Mouse (Mus musculus) midbrain, embryonic 16.5 days (tissue): Measurements from ENCODE around the gene Thoc6. TPM values are rescaled to one million over a fixed set of nuclear protein-coding genes. Genes with fewer than 3 reads are reported as not detected.

Source experiments
- ATAC-seq: fragments of 200-750 bp; cut with Nextera tagmentation; 2 replicates; pipeline ENCODE4 v1.8.0; 2017; ENCODE audit warnings: moderate TSS enrichment
- H3K27ac ChIP-seq: fragments of 300-500 bp; sonication (generic); 2 replicates; pipeline ENCODE4 v1.5.1; 2014; ENCODE audit warnings: mild to moderate bottlenecking, low read length, mixed read lengths
- H3K27me3 ChIP-seq: fragments of 300-500 bp; sonication (generic); 2 replicates; pipeline ENCODE4 v1.6.1; 2014; ENCODE audit warnings: low read depth, low read length, mixed read lengths; ENCODE audit not compliant: control insufficient read depth, insufficient read depth
- H3K36me3 ChIP-seq: fragments of 300-500 bp; sonication (generic); 2 replicates; pipeline ENCODE4 v1.6.1; 2014; ENCODE audit warnings: mild to moderate bottlenecking, low read length, moderate library complexity, mixed read lengths; ENCODE audit not compliant: control insufficient read depth, insufficient read depth
- H3K4me1 ChIP-seq: fragments of 300-500 bp; sonication (generic); 2 replicates; pipeline ENCODE4 v1.6.1; 2014; ENCODE audit warnings: mild to moderate bottlenecking, low read length, mixed read lengths; ENCODE audit not compliant: control insufficient read depth, insufficient read depth
- H3K4me2 ChIP-seq: fragments of 300-500 bp; sonication (generic); 2 replicates; pipeline ENCODE4 v1.6.1; 2014; ENCODE audit warnings: mild to moderate bottlenecking, low read length, mixed read lengths
- H3K4me3 ChIP-seq: fragments of 300-500 bp; sonication (generic); 2 replicates; pipeline ENCODE4 v1.5.1; 2014; ENCODE audit warnings: low read depth, mild to moderate bottlenecking, low read length, moderate library complexity, mixed read lengths
- H3K9ac ChIP-seq: fragments of 300-500 bp; sonication (generic); 2 replicates; pipeline ENCODE4 v1.6.1; 2014; ENCODE audit warnings: low read depth, low read length, mixed read lengths
- H3K9me3 ChIP-seq: fragments of 300-500 bp; sonication (generic); replicated peaks from 2 replicates; pipeline ENCODE4 v1.6.1; 2014; ENCODE audit warnings: mild to moderate bottlenecking, low read length, mixed read lengths; ENCODE audit not compliant: control insufficient read depth, poor library complexity, severe bottlenecking
- WGBS: fragments of 180-500 bp; shearing (Covaris S2); extraction: QIAGEN DNeasy Blood & Tissue Kit; methylation state at CpG from one replicate; pipeline ENCODE4 v1.1.7; 2014; 5-methylcytosine and 5-hydroxymethylcytosine counted together
- polyA plus RNA-seq: library from polyadenylated mRNA; unstranded; fragments of >200 nt; fragmentation: Nextera tagmentation; extraction: Ambion mirVana; gene quantifications from 2 replicates; pipeline ENCODE4 v1.2.1, GENCODE M21; 2015

Gene Thoc6
- 34.4 and 36.0 TPM in 2 replicates for polyA plus RNA-seq

- H3K27me3 ChIP-seq, result peaks cover 11% of the 10 kb centered on the region
- WGBS, result under 1% methylated on average over 45 of the region's 45 CpGs
- peak within 1 kb of the TSS; percentile 67 for H3K4me3 ChIP-seq
- peaks cover 5% of the 10 kb centered on the region; the same call in 1 of the 2 replicates for H3K36me3 ChIP-seq
- peaks cover 35% of the 10 kb centered on the region for H3K4me1 ChIP-seq
- H3K27ac ChIP-seq, result peak within 1 kb of the TSS; percentile 87
- peak; percentile 96 for ATAC-seq
- peak within 1 kb of the TSS; percentile 59 for H3K4me2 ChIP-seq
- H3K9ac ChIP-seq, result peak within 1 kb of the TSS; percentile 80
- no peaks in the 10 kb centered on the region for H3K9me3 ChIP-seq
These were observed at the start of gene Thoc6, which contains the start of gene Hcfc1r1 for GRCm38 (mm10) chr17:23673424-23674073. Gene Thoc6, minus strand, starts transcription at chr17:23673882. Gene Hcfc1r1, plus strand, starts transcription at chr17:23673596.

GRCm38 (mm10) chr17:23722376-23723125 lies 48.9 kb upstream of the Thoc6 start, which contains the start of gene 1520401A03Rik:
Gene 1520401A03Rik, minus strand, starts transcription at chr17:23722783.
- WGBS, result 79% methylated on average over 7 of the region's 7 CpGs
- no peak within 1 kb of the TSS for H3K4me3 ChIP-seq
- H3K4me2 ChIP-seq, result no peak within 1 kb of the TSS
- H3K9me3 ChIP-seq, result no peaks in the 10 kb centered on the region
- ATAC-seq, result no peak
- peaks cover 10% of the 10 kb centered on the region; the same call in 1 of the 2 replicates for H3K4me1 ChIP-seq
- H3K36me3 ChIP-seq, result no peaks in the 10 kb centered on the region
- no peaks in the 10 kb centered on the region for H3K27me3 ChIP-seq
- no peak within 1 kb of the TSS for H3K9ac ChIP-seq
- H3K27ac ChIP-seq, result no peak within 1 kb of the TSS

GRCm38 (mm10) chr17:23721886-23722285 lies 48.2 kb upstream of the Thoc6 start:
- Histone ChIP-seq H3K4me2 (no peak overlapping the region), H3K9ac (no peak overlapping the region), H3K27ac (no peak overlapping the region), H3K4me3 (no peak overlapping the region), H3K4me1 (peaks cover 7% of the 10 kb centered on the region; the same call in 1 of the 2 replicates), H3K9me3 (no peaks in the 10 kb centered on the region), H3K27me3 (no peaks in the 10 kb centered on the region), H3K36me3 (no peaks in the 10 kb centered on the region)
- no peak for ATAC-seq
- WGBS, result 87% methylated on average over 2 of the region's 2 CpGs

- Histone ChIP-seq H3K4me1 (no peaks in the 10 kb centered on the region), H3K4me2 (no peak overlapping the region), H3K9ac (no peak overlapping the region), H3K27me3 (no peaks in the 10 kb centered on the region), H3K36me3 (no peaks in the 10 kb centered on the region), H3K27ac (no peak overlapping the region), H3K4me3 (no peak overlapping the region), H3K9me3 (no peaks in the 10 kb centered on the region)
- ATAC-seq, result no peak
- 20% methylated on average over 1 of the region's 1 CpGs for WGBS
These were observed 45.8 kb upstream of the Thoc6 start for GRCm38 (mm10) chr17:23719455-23719854.

GRCm38 (mm10) chr17:23717003-23717402 lies 43.3 kb upstream of the Thoc6 start:
- ATAC-seq, result no peak
- Histone ChIP-seq H3K4me1 (no peaks in the 10 kb centered on the region), H3K9me3 (no peaks in the 10 kb centered on the region), H3K27ac (no peak overlapping the region), H3K4me3 (no peak overlapping the region), H3K4me2 (no peak overlapping the region), H3K36me3 (no peaks in the 10 kb centered on the region), H3K9ac (no peak overlapping the region), H3K27me3 (no peaks in the 10 kb centered on the region)
- 65% methylated on average over 2 of the region's 2 CpGs for WGBS

GRCm38 (mm10) chr17:23706212-23706611 lies 32.5 kb upstream of the Thoc6 start:
- Histone ChIP-seq H3K9ac (no peak overlapping the region), H3K27me3 (no peaks in the 10 kb centered on the region; the same call in 1 of the 2 replicates), H3K36me3 (no peaks in the 10 kb centered on the region), H3K27ac (no peak overlapping the region), H3K4me1 (no peaks in the 10 kb centered on the region), H3K4me3 (no peak overlapping the region), H3K9me3 (no peaks in the 10 kb centered on the region), H3K4me2 (no peak overlapping the region)
- WGBS, result 3% methylated on average over 3 of the region's 3 CpGs
- peak; percentile 49; the same call in 1 of the 2 replicates for ATAC-seq

- H3K4me3 ChIP-seq, result no peak overlapping the region
- H3K4me1 ChIP-seq, result no peaks in the 10 kb centered on the region
- ATAC-seq, result 0 out of 2 replicates have a peak, but pooled peaks have one; percentile 36
- no peak overlapping the region for H3K9ac ChIP-seq
- H3K27ac ChIP-seq, result no peak overlapping the region
- 79% methylated on average over 7 of the region's 7 CpGs for WGBS
- no peak overlapping the region for H3K4me2 ChIP-seq
- H3K36me3 ChIP-seq, result no peaks in the 10 kb centered on the region
- H3K27me3 ChIP-seq, result no peaks in the 10 kb centered on the region; the same call in 1 of the 2 replicates
- no peaks in the 10 kb centered on the region for H3K9me3 ChIP-seq
These were observed 31.9 kb upstream of the Thoc6 start for GRCm38 (mm10) chr17:23705525-23706104.

- Histone ChIP-seq H3K9me3 (no peaks in the 10 kb centered on the region), H3K4me1 (peaks cover 3% of the 10 kb centered on the region; the same call in 1 of the 2 replicates), H3K27ac (no peak overlapping the region), H3K9ac (no peak overlapping the region), H3K4me2 (no peak overlapping the region), H3K4me3 (no peak overlapping the region), H3K36me3 (no peaks in the 10 kb centered on the region), H3K27me3 (no peaks in the 10 kb centered on the region; the same call in 1 of the 2 replicates)
- 52% methylated on average over 7 of the region's 7 CpGs for WGBS
- ATAC-seq, result no peak
These were observed 31.1 kb upstream of the Thoc6 start for GRCm38 (mm10) chr17:23704741-23705140.
